Mouse (Mus musculus) lung, embryonic 14.5 days (tissue): ENCODE measurements around the gene Dock4. TPM values are rescaled to one million over a fixed set of nuclear protein-coding genes. Genes with fewer than 3 reads are reported as not detected.

ENCODE experiments used
- ATAC-seq: fragments of 200-750 bp; cut with Nextera tagmentation; 2 replicates; pipeline ENCODE4 v1.8.0; 2017; ENCODE audit warnings: mild to moderate bottlenecking, moderate TSS enrichment, moderate library complexity; ENCODE audit not compliant: insufficient read depth
- DNase-seq: peaks from one replicate; pipeline ENCODE4 v3.0.0-alpha.2; 2015
- H3K27ac ChIP-seq: fragments of 300-500 bp; sonication (generic); 2 replicates; pipeline ENCODE4 v1.5.1; 2014; ENCODE audit warnings: low read depth, mild to moderate bottlenecking, moderate library complexity
- H3K27me3 ChIP-seq: fragments of 300-500 bp; sonication (generic); 2 replicates; pipeline ENCODE4 v1.6.1; 2014; ENCODE audit warnings: low read length, control low read depth; ENCODE audit not compliant: insufficient read depth
- H3K36me3 ChIP-seq: fragments of 300-500 bp; sonication (generic); 2 replicates; pipeline ENCODE4 v1.6.1; 2014; ENCODE audit warnings: control low read depth; ENCODE audit not compliant: insufficient read depth
- H3K4me1 ChIP-seq: fragments of 300-500 bp; sonication (generic); 2 replicates; pipeline ENCODE4 v1.6.1; 2014; ENCODE audit warnings: antibody characterized with exemption, control low read depth; ENCODE audit not compliant: insufficient read depth
- H3K4me2 ChIP-seq: fragments of 300-500 bp; sonication (generic); 2 replicates; pipeline ENCODE4 v1.6.1; 2014; ENCODE audit warnings: mild to moderate bottlenecking
- H3K4me3 ChIP-seq: fragments of 300-500 bp; sonication (generic); 2 replicates; pipeline ENCODE4 v1.5.1; 2014; ENCODE audit warnings: low read depth, low read length
- H3K9ac ChIP-seq: fragments of 300-500 bp; sonication (generic); 2 replicates; pipeline ENCODE4 v1.6.1; 2014
- H3K9me3 ChIP-seq: fragments of 300-500 bp; sonication (generic); 2 replicates; pipeline ENCODE4 v1.6.1; 2016; ENCODE audit warnings: low read depth, low read length, control low read depth
- CTCF ChIP-seq: IDR thresholded peaks from 2 replicates; pipeline ENCODE4 v1.5.1; 2016; ENCODE audit warnings: antibody characterized with exemption, low read depth
- WGBS: fragments of 180-500 bp; shearing (Covaris S2); extraction: QIAGEN DNeasy Blood & Tissue Kit; methylation state at CpG from one replicate; pipeline ENCODE4 v1.1.7; 2014; 5-methylcytosine and 5-hydroxymethylcytosine counted together
- polyA plus RNA-seq: library from polyadenylated mRNA; unstranded; fragments of >200 nt; fragmentation: Nextera tagmentation; extraction: Ambion mirVana; gene quantifications from 2 replicates; pipeline ENCODE4 v1.2.1, GENCODE M21; 2014

The Dock4 gene
- polyA plus RNA-seq, 1 experiment from 2014 or later, result 28.9 TPM

DNA sequence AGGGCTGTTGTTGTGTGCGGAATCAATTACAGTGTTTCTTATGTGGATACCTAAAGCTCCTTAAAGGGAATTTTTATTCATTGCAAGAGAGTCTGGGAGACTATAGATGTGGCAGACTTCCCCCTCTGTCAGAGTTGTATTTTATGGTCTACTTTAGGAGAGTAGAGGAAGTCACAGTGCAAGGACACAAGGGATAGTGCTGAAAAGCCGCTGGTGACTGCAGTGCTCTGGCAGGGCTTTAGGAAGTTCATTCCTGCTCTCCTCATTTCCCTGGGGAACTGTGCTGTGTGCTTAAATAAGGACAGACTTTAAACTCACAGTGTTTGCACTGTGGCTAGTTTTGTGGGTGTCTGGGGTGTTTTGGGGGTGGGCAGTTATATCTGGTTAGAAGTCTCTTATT lies 118.5 kb downstream of the Dock4 start:
- 62% methylated on average over 2 of the region's 2 CpGs for WGBS
- H3K27me3 ChIP-seq, result no peaks in the 10 kb centered on the region
- no peaks in the 10 kb centered on the region for H3K9me3 ChIP-seq
- no peak overlapping the region for H3K9ac ChIP-seq
- DNase-seq (peak; percentile 61), ATAC-seq (peak; percentile 60; the same call in 1 of the 2 replicates)
- peaks cover 12% of the 10 kb centered on the region for H3K4me1 ChIP-seq
- no peaks in the 10 kb centered on the region for H3K36me3 ChIP-seq
- peak overlapping the region; percentile 6; the same call in 1 of the 2 replicates for H3K27ac ChIP-seq
- no peak for TF ChIP-seq CTCF
- H3K4me2 ChIP-seq, result no peak overlapping the region
- H3K4me3 ChIP-seq, result no peak overlapping the region

DNA sequence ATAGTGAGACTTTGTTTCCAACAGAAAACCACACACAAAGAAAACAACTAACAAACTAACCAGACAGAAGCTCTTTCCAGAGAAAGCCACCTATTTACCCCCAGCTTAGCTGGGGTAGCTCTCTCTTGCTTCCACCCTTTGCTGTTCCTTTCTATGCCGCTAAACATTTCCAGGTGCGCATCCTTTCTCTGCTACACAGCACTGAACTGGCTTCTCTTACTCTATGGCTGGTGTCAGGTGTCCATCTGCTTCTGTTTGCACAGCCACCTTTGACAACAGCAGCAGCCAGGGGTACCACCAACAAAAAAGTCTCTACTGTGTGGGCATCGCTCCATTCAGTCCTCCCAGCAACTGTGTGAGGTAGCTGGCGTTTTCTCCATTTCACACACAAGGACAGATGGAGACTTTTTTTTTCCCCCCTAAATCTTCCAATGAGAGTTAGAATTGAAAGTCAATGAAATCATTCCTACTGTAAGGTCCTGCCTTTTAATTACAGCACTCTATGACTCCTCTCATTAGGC lies 122.7 kb downstream of the Dock4 start:
- ATAC-seq (no peak), DNase-seq (no peak)
- TF ChIP-seq CTCF, result no peak
- 79% methylated on average over 4 of the region's 4 CpGs for WGBS
- H3K27me3 ChIP-seq, result no peaks in the 10 kb centered on the region
- H3K27ac ChIP-seq, result no peak overlapping the region
- no peak overlapping the region for H3K4me3 ChIP-seq
- no peak overlapping the region for H3K4me2 ChIP-seq
- H3K36me3 ChIP-seq, result no peaks in the 10 kb centered on the region
- H3K9ac ChIP-seq, result no peak overlapping the region
- peaks cover 6% of the 10 kb centered on the region for H3K4me1 ChIP-seq
- no peaks in the 10 kb centered on the region for H3K9me3 ChIP-seq

DNA sequence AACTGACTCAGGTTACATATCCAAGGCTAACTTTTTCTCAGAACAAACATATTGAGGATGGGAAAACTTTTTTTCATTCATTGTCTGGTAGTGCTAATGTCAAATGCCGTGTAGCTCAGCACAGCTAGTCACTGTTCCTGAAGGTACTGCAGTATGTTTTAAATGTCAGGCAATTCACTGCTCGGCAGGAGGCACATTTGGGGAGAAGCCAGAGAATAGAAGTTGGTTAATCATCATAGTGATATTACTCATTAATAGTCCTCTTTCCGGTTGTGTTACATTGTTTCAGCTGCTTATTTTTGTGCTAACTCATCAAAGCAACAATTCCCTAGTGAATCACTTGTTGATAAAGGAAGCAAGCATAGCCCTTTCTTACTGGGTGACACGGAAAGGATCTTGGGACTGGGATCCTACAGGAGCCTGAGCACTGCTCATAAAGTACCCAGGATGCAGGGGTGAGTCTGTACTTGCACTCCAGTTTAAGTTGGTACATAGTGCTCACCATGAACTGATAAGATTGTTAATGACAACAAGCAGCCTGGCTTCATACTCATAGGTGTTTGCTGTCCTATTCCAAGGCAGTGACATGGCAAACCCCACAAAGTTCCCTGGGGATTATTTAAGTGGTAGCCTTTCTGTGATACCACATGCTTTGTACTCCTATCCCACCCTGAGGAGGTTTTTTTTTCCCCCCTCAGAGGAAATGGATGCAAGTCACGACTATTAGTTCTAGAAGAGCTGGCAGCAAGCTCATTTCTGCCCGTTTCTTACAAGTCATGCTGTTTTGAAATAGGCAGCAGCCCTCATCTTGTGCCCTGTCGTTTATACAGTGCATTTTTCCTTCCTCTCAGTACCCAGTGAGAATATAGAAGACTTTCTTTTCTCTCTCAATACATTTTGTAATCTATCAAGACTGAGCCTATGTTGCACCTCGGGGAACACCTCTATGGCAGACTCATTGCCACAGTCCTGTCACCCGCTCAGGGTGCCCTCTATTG lies 123.5 kb downstream of the Dock4 start:
- Histone ChIP-seq H3K9me3 (no peaks in the 10 kb centered on the region), H3K4me2 (no peak overlapping the region), H3K27me3 (no peaks in the 10 kb centered on the region), H3K4me1 (peaks cover 6% of the 10 kb centered on the region), H3K36me3 (no peaks in the 10 kb centered on the region), H3K4me3 (no peak overlapping the region), H3K27ac (no peak overlapping the region), H3K9ac (no peak overlapping the region)
- peak; percentile 32 for DNase-seq
- no peak for ATAC-seq
- TF ChIP-seq CTCF, result no peak
- 47% methylated on average over 9 of the region's 9 CpGs for WGBS

DNA sequence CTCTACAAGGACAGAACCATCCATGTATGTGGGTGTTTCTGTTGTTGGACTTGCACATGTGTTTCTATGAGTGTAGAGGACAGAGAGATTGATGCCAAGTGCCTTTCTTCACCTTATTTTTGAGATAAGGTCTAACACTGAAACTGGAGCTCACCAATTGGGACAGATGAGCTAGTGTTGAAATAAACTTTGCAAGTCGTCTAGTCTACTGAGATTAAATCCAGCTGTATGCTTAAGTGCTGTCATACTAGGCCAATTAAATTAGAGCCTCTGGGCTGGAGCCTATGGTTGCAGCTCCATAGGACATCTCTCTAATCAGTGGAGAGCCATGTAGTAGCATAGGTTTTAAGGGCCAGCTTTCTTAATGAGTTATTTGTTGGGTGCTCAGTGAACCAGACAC lies 124.5 kb downstream of the Dock4 start:
- Histone ChIP-seq H3K27me3 (no peaks in the 10 kb centered on the region), H3K4me3 (no peak overlapping the region), H3K9me3 (no peaks in the 10 kb centered on the region), H3K9ac (no peak overlapping the region), H3K27ac (no peak overlapping the region), H3K4me2 (no peak overlapping the region), H3K4me1 (peaks cover 4% of the 10 kb centered on the region; the same call in 1 of the 2 replicates), H3K36me3 (no peaks in the 10 kb centered on the region)
- DNase-seq, result no peak
- ATAC-seq, result peak; percentile 41; the same call in 1 of the 2 replicates
- no peak for TF ChIP-seq CTCF
- WGBS, result 10% methylated on average over 1 of the region's 1 CpGs

DNA sequence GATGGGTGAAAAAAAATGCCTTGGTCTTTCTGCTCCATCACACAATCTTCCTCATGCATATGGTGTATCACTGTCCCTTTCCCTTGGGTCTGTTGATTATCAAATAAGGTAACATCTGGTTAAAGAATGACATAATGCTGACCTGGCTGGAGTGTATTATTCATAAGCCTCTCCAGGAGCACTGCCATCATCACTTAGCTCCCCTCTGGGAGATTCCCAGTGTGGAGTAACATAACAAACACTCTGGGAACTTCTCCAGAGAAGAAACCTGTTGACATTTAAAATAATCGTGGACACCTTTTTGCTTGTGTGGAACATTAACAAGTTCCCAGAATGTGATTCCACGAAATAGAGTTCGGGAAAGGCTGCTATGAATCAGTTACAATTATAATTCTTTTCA lies 128.3 kb downstream of the Dock4 start:
- TF ChIP-seq CTCF, result no peak
- no peak for DNase-seq
- H3K4me3 ChIP-seq, result no peak overlapping the region
- no peak overlapping the region for H3K4me2 ChIP-seq
- H3K9ac ChIP-seq, result no peak overlapping the region
- H3K36me3 ChIP-seq, result no peaks in the 10 kb centered on the region
- H3K27me3 ChIP-seq, result no peaks in the 10 kb centered on the region
- no peak overlapping the region for H3K27ac ChIP-seq
- 61% methylated on average over 3 of the region's 3 CpGs for WGBS
- peaks cover 4% of the 10 kb centered on the region; the same call in 1 of the 2 replicates for H3K4me1 ChIP-seq
- H3K9me3 ChIP-seq, result no peaks in the 10 kb centered on the region
- no peak for ATAC-seq

DNA sequence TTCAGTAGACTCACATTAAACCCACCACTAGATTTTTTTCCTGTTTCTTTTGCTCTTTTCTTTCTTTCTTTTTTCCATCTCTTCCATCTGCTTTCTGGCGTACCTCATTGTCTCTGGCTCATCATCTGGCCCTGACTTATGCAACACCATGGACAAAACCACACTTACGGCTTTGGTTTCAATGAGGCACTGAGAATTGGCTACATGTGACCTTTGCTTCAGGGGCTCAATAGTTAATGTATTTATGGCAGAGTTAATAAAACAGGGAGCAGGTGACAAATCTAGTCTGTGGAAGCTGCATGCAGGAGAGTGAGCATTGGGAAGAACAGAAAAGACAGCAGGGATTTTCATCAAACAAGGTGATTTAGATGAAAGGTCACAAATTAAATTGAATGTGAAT lies 131.0 kb downstream of the Dock4 start:
- H3K9me3 ChIP-seq, result no peaks in the 10 kb centered on the region
- DNase-seq (no peak), ATAC-seq (no peak)
- H3K9ac ChIP-seq, result no peak overlapping the region
- no peaks in the 10 kb centered on the region for H3K4me1 ChIP-seq
- no peak overlapping the region for H3K27ac ChIP-seq
- TF ChIP-seq CTCF, result no peak
- no peak overlapping the region for H3K4me3 ChIP-seq
- H3K27me3 ChIP-seq, result no peaks in the 10 kb centered on the region
- WGBS, result 93% methylated on average over 2 of the region's 2 CpGs
- no peaks in the 10 kb centered on the region for H3K36me3 ChIP-seq
- H3K4me2 ChIP-seq, result no peak overlapping the region

DNA sequence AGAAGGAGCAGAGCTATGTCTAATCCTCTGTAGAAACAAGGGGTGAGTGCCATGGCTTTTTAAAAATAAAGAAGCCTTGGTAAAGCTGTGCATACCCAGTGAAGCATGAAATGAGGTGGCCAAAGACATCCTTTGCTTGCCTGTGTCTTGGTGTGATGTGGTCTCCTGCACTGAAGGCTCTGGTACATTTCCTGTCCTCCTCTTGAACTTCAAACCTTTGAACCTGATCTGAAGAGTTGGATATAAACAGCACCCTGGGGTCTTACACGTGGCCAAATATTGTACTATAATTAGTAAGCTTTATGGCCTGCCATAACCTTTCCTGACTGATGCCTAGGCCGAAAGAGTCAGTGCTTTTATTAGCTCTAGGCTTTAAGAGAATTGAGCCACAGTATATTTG lies 134.6 kb downstream of the Dock4 start:
- no peak overlapping the region for H3K27ac ChIP-seq
- no peaks in the 10 kb centered on the region for H3K9me3 ChIP-seq
- no peak overlapping the region for H3K4me2 ChIP-seq
- TF ChIP-seq CTCF, result no peak
- WGBS, result 25% methylated on average over 2 of the region's 2 CpGs
- no peaks in the 10 kb centered on the region for H3K27me3 ChIP-seq
- H3K9ac ChIP-seq, result no peak overlapping the region
- no peaks in the 10 kb centered on the region for H3K4me1 ChIP-seq
- ATAC-seq, result no peak
- no peak overlapping the region for H3K4me3 ChIP-seq
- no peak for DNase-seq
- no peaks in the 10 kb centered on the region for H3K36me3 ChIP-seq
